Mouse (Mus musculus) hematopoietic stem cell, adult 5-6 weeks (primary cell): ENCODE measurements around the gene Serpinb6c. TPM values are rescaled to one million over a fixed set of nuclear protein-coding genes. Genes with fewer than 3 reads are reported as not detected.
"Not testable (repeated sequence)": the region's sequence is repeated elsewhere in the genome, so short reads cannot be mapped to it uniquely, and the experiment has no call there.

Experiments
- ATAC-seq, 2 experiments: fragments of 125-278 bp in 1 of 2; replicated peaks in 1 of 2; 2 replicates each; pipeline ENCODE4 v1.8.0; 2016 to 2017; ENCODE audit warnings: inconsistent platforms in 2 of 2, mild to moderate bottlenecking in 2 of 2, moderate number of reproducible peaks in 2 of 2, low read depth in 1 of 2, moderate TSS enrichment in 1 of 2; ENCODE audit not compliant: low FRiP score in 2 of 2, poor library complexity in 2 of 2, severe bottlenecking in 2 of 2, insufficient read depth in 1 of 2, low TSS enrichment in 1 of 2
- total RNA-seq: library from RNA; stranded (forward); fragments of 172-1452, 232-1000 nt; gene quantifications from 2 replicates; pipeline ENCODE4 v1.2.3, GENCODE M21; 2017

Gene Serpinb6c
- not detected in 2 replicates for total RNA-seq

DNA sequence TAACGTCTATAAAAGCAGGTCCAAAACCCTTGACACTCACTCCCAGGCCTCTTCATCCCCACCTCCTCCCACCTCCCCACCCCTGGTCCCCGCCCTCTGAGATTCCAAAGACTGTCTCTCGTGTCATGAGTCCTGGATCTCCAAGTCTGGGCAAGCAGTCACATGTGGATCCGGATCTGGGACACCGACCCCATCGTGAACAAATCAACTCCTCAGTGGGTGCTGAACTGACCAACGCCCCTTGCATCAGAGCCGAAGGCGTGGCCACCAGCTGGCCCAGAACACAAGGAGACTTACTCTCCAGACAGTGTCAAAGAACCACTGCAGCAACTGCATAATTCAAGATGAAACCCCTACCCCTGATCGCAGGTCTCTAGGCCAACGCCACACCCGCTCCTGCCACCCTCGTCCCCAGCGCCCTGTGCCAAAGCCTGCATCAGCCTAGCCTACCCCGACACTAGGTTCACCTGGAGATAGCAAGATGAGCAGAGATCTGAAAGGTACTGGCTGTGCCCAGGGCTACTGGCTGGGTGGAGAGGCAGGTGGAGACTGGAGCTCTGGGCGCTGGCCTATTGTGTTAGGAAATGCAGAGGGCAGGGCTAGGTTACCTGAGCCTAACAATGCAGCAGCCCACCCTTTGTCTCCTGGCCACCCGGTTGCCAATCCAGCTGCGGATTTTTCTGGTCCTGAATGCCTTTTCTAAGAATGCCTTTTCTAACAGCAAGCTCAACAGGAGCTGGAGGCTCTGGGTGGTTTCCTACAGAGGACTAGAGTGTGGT is at the start of gene Serpinb6c:
Serpinb6c (minus strand) TSS at position 533 of the 779 bp plus-strand sequence.
- no peak; a peak in 1 of 4 replicates for ATAC-seq

DNA sequence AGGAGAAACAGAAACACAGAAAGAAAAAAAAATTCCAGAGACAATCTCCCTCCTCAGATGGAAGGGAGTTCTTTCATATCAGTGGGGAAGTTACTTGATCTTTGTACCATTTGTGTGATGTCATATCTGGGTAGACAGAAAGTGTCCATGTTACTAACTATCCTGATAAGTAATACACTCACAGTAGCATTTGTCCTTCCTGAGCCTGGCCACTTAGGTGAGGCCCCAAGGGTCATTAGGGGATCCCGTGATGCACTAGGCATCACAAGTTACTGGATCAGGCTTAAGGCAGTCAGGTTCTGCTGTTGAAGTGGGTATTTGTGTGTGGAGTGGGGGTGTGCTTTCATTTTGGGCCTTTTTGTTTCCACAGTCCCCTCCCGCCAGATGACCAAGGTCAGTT is 47.4 kb upstream of the Serpinb6c start:
- no peak for ATAC-seq

DNA sequence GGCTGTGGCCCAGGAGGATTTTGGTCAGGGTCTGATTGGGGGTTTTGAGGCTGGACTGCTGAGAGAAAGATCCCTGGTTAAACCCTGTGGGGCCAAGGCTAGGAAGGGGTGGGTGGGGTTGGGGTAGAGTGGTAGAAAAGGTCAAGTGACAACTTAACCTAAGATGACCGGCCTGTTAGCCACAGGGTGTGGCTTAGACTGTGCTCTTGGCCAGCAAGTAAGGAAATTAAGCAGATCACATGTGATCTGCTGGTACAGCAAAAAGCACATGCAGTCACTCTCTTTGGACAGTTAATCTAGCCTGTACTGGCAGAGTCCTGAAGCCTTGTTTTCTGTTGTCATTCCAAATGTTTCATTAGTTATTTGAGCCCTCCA is 46.6 kb upstream of the Serpinb6c start:
- no peak for ATAC-seq

DNA sequence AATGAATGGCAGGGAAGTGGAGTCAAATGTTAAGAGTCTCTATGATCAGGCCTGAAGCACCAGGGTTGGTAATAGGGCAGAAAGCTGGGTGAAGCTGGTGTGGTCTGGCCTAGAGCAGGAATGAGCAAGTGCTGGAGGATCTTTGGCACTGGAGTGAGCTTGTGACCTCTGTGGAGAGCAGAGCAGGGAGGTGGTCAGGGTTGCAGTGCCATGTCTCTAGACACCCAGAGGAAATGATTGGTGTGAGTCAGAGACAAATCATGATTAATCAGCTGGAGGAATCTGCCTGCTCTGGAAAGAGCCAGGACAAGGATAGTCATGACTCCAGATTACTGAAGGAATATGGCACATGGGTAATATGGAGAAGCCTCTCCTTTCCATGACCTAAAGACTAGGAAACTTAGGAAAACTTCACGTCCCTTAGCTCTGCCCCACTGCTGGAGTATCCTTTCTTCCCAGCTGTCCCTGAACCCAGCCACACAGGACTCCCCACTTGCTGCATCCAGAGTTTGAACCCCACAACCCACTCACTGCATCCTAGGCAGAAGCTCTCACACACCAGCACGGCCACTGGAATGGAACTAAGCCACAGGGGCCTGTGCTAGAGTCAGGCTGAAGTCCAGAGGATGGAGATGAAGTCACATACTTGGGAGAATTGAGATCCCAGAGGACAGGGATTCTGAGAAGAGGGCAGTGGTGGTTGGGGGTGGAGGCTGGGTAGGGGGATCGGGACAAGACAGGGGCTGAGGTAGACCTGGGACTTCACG is 46.0 kb upstream of the Serpinb6c start:
- no peak for ATAC-seq

DNA sequence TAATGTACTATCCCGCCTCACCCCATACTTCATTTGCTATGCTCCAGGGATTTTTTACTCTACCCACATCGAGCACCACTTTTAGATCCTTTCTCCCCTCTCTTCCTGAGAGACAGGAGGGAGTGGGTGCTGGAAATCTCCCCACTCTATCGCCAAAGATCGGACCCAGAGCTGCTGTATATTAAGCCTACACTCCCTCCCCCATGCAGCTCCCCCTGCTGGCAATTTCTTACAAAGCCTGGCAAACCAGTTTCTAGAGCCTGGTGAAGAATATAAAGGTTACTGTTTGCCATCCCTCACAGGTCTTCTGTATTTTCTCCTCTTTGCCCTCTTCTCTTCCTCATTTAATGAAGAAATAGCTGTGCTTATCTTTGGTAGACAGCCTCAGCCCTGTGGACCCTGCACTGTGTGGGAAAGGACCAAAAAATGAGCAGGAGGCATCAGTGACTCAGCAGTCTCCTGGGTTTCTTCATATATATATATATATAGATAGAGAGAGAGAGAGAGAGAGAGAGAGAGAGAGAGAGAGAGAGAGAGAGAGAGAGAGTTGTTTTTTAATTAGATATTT is 36.8 kb upstream of the Serpinb6c start:
- 0 out of 4 replicates have a peak, but pooled peaks of 1 of the 2 experiments have one; percentile 42 for ATAC-seq

DNA sequence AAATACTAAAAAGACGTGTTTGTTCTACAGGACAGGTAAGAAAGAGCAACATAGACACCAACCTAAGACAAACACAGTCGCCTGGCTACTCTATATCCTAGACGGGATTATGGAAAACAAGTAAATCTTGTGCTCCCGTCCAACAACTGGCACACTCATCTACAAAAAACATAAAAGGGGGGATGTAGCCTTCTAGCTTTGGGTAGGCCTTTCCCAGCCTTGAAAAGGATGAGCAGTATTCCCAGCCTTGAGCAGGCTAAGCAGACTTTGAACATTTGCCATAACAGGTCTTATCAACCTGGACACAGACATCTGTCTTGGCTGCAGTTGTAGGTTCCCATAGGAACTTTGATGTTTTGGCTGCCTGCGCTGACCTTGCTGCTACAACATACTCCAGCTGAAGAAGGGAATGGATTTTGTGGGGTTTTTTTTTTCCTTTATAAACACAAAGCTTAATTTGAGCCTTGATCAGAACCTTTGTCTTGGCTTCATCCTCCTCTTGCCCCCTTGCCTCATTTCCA is 35.8 kb upstream of the Serpinb6c start:
- no peak for ATAC-seq

DNA sequence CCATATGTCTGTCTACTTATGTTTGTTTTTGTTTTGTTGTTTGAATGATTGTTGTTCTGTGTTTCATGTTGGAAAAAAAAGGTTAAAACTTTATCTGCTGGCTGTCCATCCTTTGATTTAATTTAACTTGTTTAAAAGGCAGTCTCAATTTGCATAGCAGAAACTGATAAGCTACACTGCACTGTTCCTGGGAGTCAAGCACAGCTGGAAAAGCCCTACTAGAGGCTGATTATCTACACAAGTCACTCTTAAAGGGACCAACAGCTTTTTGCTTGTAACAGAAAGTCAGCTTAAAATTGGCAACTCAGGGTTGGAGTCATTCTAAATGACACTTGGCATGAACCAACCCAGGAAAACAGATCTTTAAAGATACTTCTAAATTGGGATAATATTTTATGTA is 32.1 kb upstream of the Serpinb6c start:
- ATAC-seq: not testable (repeated sequence)

DNA sequence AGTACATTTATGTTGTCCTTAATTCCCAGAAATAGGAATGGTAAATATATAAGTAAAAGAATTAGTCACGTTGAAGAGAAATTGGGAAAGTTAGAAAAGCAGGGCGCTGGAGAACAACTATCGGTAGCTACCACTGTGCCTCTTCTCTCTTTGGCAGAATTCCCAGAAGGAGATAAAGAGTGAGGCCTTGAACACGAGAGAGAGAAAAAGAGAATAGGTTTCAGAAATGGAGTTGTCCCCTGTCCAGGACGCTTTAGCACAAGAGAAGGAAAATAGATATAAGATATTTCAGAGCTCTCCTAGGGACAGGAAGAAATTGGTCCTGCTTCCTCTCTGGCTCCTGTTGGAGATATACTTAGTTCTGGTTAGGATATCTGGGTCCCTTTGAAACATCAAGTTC is 31.6 kb upstream of the Serpinb6c start:
- ATAC-seq: no peak

DNA sequence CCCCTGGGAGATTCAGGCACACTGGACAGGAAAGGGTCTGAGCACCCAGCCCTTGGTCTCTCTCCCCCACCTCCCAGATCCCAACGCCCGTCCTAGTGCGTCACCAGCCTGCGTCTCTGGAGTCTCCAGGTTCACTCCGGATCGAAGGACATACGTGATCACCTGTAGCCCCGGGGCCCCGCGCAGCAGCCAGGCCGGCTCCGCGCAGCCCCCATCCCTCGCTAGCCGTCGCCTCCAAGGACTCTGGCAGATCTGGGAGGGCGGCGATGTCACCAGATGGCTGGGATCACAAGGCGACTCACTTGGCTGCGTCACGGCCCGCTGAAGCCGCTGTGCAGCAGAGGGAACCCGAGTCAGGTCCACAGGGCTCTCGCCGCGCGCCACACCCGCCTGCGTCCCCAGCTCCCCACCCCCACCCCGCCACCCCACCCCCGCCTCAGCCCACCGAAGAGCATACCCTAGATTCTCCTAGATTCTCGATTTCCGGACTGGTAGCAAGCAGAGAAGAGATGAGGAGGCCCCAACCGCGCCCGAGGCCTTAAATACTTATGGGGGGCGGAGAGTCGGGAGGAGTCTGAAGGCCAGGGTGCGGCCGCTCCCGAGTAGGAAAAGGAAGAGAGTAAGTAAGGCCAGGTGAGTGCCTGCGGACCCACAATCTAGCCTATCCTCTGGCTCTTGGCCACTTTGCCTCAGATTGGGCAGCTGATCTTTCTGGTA is 30.1 kb upstream of the Serpinb6c start:
- peak; percentile 40 to 48; a peak in 1 of 4 replicates for ATAC-seq

DNA sequence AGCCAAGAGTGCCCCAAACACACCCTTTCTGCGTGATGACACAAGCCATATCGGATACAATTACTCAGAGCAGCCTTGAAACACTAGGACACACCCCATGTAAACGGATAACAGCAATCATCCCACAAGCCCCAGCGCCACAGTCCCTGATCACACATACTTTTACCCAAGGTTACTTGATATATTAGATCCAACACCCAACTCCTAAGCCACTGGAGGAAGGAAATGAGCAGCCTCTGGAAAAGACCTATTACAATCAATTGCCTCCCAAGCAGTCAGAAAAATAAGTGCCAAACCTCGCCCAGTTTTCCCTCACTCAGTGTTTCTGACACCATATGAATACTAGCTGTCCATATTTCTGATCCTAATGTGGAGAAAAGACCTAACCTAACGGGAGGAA is 29.2 kb upstream of the Serpinb6c start:
- ATAC-seq: no peak

DNA sequence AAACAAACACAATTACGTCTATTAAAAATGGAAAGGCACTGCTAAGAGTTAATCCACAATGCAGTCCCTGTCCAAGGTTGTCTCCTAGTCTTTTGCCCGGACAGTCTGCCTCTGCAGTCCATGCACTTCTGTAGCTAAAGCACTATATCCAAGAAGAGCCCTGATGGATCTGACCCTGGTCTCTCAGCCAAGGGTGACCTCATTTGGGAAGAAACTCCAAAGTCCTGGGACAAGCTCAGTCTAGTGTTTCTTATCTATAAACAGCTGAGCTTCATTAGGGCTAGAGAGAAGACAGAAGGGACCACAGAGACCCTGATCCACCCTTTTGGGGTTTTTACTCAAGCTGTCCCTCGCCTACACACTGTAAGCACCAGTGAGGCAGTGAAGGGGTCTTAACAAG is 25.4 kb upstream of the Serpinb6c start:
- ATAC-seq: no peak

DNA sequence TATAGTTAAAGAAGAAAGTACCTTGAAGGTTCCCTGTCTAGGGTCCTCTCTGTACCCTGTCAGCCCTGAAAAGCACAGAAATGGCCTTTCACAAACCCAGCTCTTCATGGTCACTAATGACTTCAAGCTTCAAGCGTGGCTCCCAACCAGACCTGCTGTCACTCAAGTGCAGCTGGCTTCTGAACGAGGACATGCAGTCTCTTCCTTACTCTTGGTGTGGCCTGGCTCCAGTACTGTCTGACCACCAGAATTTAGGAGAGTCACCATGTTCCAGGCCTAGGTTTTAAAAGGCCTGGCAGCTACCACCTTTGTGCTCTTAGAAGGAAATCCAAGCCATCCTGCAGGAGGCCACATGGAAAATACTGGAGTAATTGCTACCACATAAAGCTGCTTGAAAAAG is 24.8 kb upstream of the Serpinb6c start:
- no peak for ATAC-seq

DNA sequence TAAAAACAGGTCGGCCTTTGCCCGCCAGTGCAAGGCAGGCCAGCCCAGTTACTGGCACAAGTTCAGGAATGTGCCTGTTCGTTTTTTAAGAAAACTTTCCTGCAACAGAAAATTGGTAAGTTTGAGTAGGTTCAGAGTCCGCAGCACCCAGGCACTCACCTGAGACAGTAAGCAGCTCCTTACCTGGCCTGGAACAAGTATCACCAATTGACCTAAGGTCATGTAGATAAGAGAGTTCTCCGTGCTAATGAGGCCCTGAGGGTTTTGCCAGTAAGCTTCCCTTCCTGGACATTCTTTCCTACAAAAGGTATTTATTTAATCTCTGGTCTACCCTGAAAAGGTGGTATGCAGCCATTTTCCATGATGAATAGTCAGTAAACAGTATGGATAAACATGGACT is 16.2 kb upstream of the Serpinb6c start:
- ATAC-seq: no peak

DNA sequence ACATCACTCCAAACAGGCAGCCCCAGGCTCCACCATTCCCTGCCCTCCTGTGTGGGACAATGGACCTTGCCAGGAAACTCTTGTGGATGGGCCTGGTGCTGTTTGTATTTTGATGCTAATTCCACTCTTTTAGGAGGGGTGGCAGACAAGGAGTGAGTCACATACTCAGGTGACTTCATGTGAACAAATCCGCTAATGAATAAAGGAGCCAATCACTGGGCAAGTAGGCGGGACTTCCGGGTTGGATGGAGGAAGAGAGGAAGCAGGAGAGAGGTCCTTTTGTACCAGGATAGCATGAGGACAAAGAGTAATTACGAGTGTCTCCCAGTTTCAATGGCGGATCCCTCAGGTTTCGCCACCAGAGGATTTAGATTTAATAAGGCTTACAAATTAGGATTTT is 15.5 kb upstream of the Serpinb6c start:
- ATAC-seq: no peak

DNA sequence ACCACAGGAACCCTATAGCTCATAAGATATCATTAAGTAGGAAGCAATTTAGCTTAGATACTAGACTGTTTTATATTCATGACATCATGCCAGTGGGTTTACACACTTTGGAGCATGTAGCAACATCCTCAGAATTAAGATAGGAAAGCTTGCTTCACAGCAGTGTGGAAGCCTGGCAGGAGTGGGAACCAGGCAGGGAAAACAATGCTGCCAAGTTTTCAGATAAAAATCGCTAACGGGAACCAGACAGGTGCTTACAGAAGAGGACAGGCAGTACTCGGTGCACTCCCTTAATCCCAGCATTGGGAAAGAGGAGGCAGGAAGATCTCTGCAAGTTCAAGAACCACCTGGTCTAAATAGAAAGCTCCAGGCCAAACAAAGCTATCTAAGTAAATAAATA is 1.3 kb upstream of the Serpinb6c start:
- ATAC-seq: no peak

DNA sequence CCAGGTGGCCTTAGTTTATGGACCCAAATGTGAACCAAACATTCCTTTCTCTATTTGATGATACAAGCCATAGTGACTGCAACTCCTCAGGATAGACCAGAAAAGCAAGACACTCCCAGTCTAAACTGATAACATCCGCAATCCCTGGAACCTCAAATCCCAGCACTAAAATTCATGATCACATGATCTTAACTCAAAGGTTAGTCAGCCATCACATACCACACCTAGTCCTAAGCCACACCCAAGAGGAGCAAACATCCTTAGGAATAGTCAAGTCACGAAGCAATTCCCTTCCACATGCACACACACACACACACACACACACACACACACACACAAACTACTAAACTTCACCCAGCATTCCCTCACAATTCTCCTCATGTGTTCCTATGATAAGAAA is 2.2 kb downstream of the Serpinb6c start:
- no peak for ATAC-seq

DNA sequence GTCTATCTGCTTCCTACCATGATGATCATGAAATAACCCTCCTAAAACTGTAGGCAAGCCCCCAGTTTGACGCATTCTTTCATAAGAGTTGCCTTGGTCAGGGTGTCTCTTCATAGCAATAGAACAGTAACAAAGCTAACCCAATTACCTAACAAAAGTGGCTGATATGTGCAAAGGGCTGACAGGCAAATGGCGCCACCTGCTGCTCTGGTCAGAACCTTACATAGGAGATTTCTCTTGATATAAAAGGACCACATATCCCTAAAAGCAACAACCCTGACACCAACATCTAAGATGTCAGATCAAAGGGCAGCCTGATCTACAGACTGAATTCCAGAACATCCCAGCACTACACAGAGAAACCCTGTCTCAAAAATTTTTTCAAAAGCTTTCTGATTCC is 11.3 kb downstream of the Serpinb6c start:
- ATAC-seq: peak; percentile 42 to 46; a peak in 1 of 4 replicates

DNA sequence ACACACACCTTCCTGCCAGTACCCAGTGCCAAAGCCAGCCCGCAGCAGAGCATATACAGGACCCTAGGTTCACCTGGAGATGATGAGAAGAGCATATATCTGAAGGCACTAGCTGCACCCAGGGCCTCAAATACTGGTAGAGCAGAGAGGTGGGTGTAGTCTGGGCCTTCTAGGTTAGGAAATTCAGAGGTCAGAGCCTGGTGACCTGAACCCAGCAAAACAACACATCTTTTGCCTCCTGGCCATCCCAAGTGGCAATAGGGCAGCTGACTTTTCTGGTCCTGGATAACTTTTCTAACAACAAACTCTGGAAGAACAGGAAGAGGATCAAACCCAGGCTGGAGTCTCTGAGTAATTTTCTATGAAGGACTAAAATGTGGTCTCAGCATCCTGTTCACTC is 62.2 kb downstream of the Serpinb6c start, which contains the start of gene Serpinb6e:
Serpinb6e (minus strand) TSS at position 101 of the 400 bp plus-strand sequence.
- no peak for ATAC-seq
